Mouse (Mus musculus): ENCODE data around the gene Kank2.

DNA sequence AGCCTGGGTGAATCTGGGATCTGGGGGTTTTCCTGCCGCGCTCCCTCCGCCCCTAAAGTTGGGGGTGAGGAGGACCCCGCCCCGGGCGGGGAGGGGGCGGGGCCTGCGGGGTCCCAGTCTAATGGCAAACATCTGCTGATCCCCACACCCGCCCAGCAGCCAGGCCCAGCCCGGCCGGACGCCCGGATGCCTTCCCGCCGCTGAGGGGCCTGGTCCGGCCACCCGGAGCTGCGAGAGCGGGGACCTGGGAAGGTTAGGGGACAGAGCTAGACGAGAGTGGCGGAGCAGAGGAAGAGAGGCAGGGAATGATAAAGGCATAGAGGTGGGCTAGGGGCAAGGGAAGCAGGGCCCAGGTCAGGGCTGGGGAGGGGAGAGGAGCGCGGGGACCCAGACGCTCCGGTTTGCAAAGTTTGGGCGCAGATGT, 611 bp downstream of the Kank2 start:
- TF ChIP-seq CTCF (IDR thresholded peaks at IDR 0.05; ENCODE audit: borderline replicate concordance, insufficient read depth, low read depth, low read length) (no peak), POLR2A (IDR thresholded peaks at IDR 0.05; ENCODE audit: borderline replicate concordance, insufficient read depth, low read length) (no peak)

All from cerebellum, adult 2 months (tissue).